ENCODE assay signal across 8 mouse cellular contexts in genomic region chr11:97399958-97400710, GRCm38 (mm10). TPM values are rescaled to one million over a fixed set of nuclear protein-coding genes. Genes with fewer than 3 reads are reported as not detected.
A peak's percentile ranks its signal among the peaks of the same experiment; 100 is the strongest.
DNase-seq lines count a peak whose midpoint lies in the region; ATAC-seq lines count a peak whose summit lies in the region.

No protein-coding gene starts in this region.

- peak; percentile 73 to 74 for DNase-seq in adrenal gland, adult 18-20 months (ENCODE audit: low spot score in 2 of 2)
- DNase-seq in embryo, embryonic 10 days (ENCODE audit: low spot score): peak; percentile 94
- peak; percentile 84 for DNase-seq in gastrocnemius, postnatal 14 days
- DNase-seq in left cerebral cortex, postnatal 14 days (ENCODE audit: low spot score in 2 of 2): peak; percentile 82 to 90
- peak; percentile 93 for DNase-seq in mesoderm, embryonic 11.5 days (ENCODE audit: low read depth, low spot score)
- peak; percentile 77 for DNase-seq in right cerebral cortex, postnatal 25 days
- DNase-seq in yolk sac, embryonic 10.5 days (ENCODE audit: low spot score): peak; percentile 78

- ATAC-seq in inflammation-experienced regulatory T-cells, adult 6 months: peak; percentile 87

- intact Hi-C loops in gastrocnemius, postnatal 14 days (cut with DNase I; ENCODE audit: low total_unique reads): loop anchor here (2.0 to 10.0 kb wide), 2 partner anchors 43 to 195 kb away; no protein-coding TSS in a partner anchor
- intact Hi-C loops in left cerebral cortex, postnatal 14 days (cut with DNase I): no loop called here

RNA-seq across cellular contexts. Expression of gene Arhgap23, which starts 15.2 kb away (rescaled TPM):
- total RNA-seq in adrenal gland, adult 18-20 months (2021): 10 to 100 TPM; 22.1 to 25.4 TPM
- total RNA-seq in gastrocnemius, postnatal 14 days (2021): 10 to 100 TPM; 10.5 to 12.2 TPM
- not detected for polyA plus RNA-seq in inflammation-experienced regulatory T-cells, adult 6 months (2017; shearing (Covaris generic))
- 10 to 100 TPM; 70.1 to 71.4 TPM for total RNA-seq in left cerebral cortex, postnatal 14 days (2021)

RNA-seq across cellular contexts. Expression of gene Socs7, which starts 37.8 kb away (rescaled TPM):
- total RNA-seq in adrenal gland, adult 18-20 months (2021): 10 to 100 TPM; 21.1 to 22.2 TPM
- 10 to 100 TPM; 32.4 to 36.2 TPM for total RNA-seq in gastrocnemius, postnatal 14 days (2021)
- 1 to 10 TPM; 5.9 to 8.5 (median 7.9) TPM for polyA plus RNA-seq in inflammation-experienced regulatory T-cells, adult 6 months (2017; shearing (Covaris generic))
- total RNA-seq in left cerebral cortex, postnatal 14 days (2021): 10 to 100 TPM; 88.1 to 90.7 TPM

RNA-seq across cellular contexts. Expression of gene Gpr179, which starts 48.3 kb away (rescaled TPM):
- total RNA-seq in adrenal gland, adult 18-20 months (2021): 1 to 10 TPM; 1.3 to 2.0 TPM
- total RNA-seq in gastrocnemius, postnatal 14 days (2021): under 1 TPM in 1 of 2 experiments, not detected in 1; 0.27 TPM
- under 1 TPM; 0.18 to 0.37 (median 0.27) TPM for polyA plus RNA-seq in inflammation-experienced regulatory T-cells, adult 6 months (2017; shearing (Covaris generic))
- total RNA-seq in left cerebral cortex, postnatal 14 days (2021): under 1 TPM; 0.18 to 0.19 TPM

Comparison
In these comparisons a context has a peak if more than half of its experiments do, and no peak if none do; other contexts are left out.
1. Peak in every context shown above with its lines: DNase-seq and ATAC-seq.